Mouse (Mus musculus): ENCODE measurements at regions not wholly inside any gene's neighbourhood (a gene's known extent, or its start where the extent isn't known, plus 50 kb on each side); places are given as distances from the start of the nearest gene placed in this dataset.

DNA sequence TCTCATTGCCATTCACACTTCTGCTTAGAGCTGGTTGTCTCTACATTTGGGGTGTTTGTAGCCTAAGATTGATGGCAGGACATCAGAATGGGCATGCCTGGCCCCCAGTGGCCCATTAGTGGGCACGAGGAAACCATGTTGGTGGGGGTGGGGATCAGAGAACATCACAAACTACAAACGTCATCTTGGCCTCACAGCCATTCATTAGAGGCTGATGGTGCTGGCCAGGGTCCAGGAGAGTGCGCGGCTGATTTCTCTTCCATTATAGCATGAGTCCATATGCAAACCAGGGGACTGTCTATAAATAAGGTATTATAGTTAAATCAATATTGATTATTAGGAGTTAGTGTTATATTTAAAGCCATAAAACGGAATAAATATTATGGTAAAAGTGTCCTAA lies 67.9 kb downstream of the 3100002H09Rik start:
- DNase-seq (ENCODE audit: inconsistent age in 2 of 2, low spot score in 1 of 2) = no peak

GRCm38 (mm10) chr4:124538471-124538870 lies 72.1 kb downstream of the 3100002H09Rik start:
- no peak for DNase-seq (ENCODE audit: inconsistent age in 2 of 2, low spot score in 1 of 2)

DNA sequence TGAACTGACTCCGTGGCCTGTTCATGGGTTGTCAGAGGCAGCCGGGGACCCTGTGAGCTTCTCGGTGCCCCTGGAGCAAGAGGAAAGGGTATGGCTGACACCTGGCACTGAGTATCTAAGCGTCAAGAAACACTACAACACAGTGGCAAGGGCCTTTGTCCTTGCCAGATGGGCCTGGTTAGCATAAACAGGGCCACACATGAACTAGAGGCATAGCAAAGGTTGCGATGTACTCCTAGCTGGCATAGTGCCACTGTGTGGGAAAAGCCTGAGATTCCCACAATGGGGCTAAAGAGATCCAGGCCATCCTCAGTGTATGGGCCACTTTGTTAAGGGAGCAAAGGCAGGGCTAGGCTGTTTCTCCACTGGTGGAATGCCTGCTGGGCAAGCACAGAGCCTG lies 72.9 kb downstream of the 3100002H09Rik start:
- DNase-seq (ENCODE audit: inconsistent age in 2 of 2, low spot score in 1 of 2) = no peak

DNA sequence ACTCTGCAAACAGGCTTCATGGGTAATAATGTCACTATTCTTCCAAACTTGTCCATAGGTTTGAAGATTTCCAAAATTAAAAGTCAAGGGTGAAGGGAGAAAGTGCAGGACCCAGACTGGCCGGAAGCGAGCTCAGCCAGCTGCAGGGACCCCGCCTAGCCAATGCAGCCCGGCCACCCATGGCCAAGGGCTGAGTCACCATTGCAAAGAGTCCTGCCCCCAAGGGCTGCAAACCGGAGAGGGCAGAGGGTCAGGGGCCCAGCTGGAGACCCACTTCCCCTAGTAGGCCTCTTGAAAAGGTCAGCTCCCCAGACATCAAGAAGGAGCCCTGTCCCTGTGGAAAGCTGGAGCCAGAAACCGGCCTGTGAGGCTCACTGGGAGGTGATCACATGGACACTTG lies 77.0 kb downstream of the 3100002H09Rik start:
- DNase-seq (ENCODE audit: inconsistent age in 2 of 2, low spot score in 1 of 2) = no peak

- DNase-seq (ENCODE audit: inconsistent age in 2 of 2, low spot score in 1 of 2) = no peak
Observed at GRCm38 (mm10) chr4:124530596-124530995, 80.0 kb downstream of the 3100002H09Rik start.

- no peak for DNase-seq (ENCODE audit: inconsistent age in 2 of 2, low spot score in 1 of 2)
Observed at GRCm38 (mm10) chr4:124526822-124527221, 83.8 kb downstream of the 3100002H09Rik start.

DNA sequence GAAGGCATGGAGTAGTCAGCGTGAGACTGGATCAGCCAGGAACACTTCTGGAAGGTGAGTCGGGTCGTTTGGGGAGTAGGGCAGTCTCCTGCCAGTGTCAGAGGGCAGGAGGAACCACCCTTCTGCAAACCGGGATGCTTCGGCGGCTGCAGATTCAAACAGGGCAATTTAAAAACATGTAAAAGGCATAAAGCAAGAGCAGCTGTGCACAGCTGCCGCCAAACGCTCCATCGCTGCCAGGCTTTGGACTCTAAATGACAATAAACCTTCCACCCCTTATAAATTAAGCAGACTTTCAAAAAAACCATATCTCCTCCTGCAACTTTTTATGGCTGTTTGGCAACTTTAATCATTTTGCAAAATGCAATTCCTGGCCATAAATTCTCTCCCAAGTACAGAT lies 84.2 kb downstream of the 3100002H09Rik start:
- DNase-seq (ENCODE audit: inconsistent age in 2 of 2, low spot score in 1 of 2) = no peak

DNA sequence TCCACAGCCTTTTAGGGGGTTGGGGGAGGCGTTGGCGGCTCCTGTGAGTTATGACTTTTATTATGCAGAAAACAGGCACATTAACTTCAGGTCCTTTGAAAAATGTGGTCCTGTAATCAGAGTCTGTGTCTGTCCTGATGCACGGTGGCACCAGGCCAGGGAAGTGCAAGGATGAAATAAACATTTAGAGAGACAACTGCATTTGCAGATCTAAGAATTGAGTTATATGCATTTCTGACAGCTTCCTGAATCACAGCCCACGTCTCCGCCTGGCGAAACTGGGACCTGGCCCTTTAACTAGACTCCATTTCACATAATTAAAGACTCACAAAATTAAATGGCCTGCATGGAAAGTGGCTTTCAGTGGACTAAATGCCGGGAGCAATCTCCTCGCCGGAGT lies 90.3 kb downstream of the 3100002H09Rik start:
- DNase-seq (ENCODE audit: inconsistent age in 2 of 2, low spot score in 1 of 2) = peak in 1 of 2 experiments; percentile 56

GRCm38 (mm10) chr4:124511761-124512160 lies 98.8 kb downstream of the 3100002H09Rik start:
- no peak for DNase-seq (ENCODE audit: inconsistent age in 2 of 2, low spot score in 1 of 2)

GRCm38 (mm10) chr4:124510816-124511215 lies 99.8 kb downstream of the 3100002H09Rik start:
- DNase-seq (ENCODE audit: inconsistent age in 2 of 2, low spot score in 1 of 2) = no peak

- DNase-seq (ENCODE audit: inconsistent age in 2 of 2, low spot score in 1 of 2) = peak; percentile 9 to 59
Observed at GRCm38 (mm10) chr4:124509695-124510094, 100.9 kb downstream of the 3100002H09Rik start.

GRCm38 (mm10) chr4:124506083-124506647 lies 104.4 kb downstream of the 3100002H09Rik start:
- DNase-seq (ENCODE audit: inconsistent age in 2 of 2, low spot score in 1 of 2) = no peak

DNA sequence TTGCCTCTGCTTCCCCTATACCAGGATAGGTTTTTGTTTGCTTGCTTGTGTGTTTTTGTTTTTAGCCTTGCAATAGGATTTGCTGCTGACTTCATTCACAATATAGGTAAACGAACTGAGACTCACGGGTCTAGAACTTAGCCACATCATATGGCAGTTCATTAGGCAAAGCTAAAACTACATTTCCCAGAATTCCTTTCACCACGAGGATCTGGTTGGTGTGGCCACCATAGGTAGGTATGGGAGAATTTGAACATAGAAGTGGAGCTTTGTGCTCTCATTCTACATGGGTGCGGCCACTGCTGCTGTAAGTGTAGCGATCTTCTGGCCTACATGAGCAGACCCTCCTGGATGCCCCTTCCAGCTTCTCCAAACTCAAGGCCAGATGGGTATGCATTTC lies 108.8 kb downstream of the 3100002H09Rik start:
- no peak for DNase-seq (ENCODE audit: inconsistent age in 2 of 2, low spot score in 1 of 2)

DNA sequence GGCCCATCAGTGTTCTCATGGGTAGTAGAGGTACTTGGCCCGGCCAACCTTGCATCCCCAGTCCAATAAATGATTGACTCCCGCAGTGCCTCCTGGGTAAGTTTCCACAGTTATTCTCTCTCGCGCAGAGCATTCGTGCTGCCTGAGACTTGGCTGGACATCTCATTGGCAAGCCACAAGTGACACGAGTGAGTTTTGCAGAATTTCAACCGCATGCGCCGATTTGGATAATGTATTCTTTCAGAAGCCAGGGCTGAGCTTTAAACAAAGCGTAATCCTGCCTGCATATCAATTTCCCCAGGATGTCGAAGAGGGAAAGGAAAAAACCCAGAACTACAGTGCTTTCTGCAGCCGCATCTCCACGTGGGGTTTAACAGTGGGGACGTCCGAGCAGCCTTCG lies 112.6 kb downstream of the 3100002H09Rik start:
- DNase-seq (ENCODE audit: inconsistent age in 2 of 2, low spot score in 1 of 2) = no peak

DNA sequence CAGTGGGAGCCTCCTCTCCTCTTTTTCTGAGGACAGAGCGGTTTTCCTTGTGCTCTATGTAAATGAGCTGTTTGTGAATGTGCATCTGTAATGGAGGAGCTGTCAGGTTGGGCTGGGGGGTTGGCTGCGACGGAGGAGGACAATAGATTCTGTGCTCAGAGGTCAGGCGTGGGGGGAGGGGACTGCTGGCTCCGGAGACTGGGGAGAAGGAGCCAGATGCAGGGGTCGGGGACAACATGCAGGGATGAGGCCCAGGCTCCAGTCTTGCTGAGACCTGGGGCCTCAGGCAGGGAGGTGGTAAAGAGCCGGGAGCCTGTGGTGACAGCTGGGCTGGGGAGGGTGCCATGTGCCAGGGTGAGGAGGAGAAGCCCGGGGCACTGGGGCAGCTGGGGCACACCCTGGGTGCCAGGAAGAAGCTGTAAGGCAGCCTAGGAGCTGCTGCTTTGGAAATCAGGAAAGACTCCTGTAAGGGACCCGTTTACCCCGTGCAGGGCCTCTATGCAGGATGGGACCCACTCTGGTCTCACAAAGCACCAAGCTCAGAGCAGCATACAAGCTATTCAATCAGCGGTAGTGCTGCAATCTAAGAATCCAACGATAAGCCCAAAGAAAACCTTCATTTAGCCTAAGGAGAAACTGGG lies 124.5 kb downstream of the 3100002H09Rik start:
- no peak for DNase-seq (ENCODE audit: inconsistent age in 2 of 2, low spot score in 1 of 2)

DNA sequence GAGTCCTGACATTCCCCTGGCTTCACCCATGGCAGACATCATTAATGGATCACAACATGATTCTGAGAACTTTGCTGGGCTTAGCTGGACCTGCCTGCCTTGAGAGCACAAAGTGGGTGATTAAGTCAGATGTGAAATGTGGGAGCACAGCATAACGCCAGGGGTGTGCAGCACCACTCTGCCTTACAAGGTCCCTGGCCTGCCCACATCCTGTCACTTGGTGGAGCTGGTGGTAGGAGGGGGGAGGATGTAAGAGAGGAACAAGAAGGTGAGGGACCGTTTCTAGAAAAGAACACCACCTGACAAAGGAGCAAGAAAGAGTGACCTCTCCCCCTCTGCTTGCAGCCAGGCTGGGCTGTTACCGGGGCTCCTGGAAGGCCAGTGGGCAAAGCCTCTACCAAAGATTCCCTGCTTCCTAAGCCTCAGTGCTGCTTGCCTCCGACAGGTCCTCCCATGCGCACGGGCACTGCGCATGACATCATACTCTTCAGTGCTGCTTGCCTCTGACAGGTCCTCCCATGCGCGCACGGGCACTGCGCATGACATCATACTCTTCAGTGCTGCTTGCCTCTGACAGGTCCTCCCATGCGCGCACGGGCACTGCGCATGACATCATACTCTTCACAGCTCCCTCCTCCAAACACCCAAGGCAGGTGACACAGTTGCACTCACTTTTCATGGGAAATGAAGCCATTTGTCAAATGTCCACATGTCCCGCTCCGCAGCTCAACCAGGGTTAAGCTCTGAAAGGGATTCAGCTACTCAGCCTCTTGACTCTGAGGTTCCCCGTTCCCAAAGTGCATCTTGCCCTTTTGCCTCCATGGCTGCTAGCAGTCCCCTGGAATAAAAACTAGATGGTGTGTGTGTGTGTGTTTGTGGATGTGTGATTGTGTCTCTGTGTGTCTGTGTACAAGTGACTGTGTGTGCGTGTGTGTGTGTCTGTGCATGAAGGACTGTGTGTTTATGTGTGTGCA lies 125.7 kb downstream of the 3100002H09Rik start:
- no peak for DNase-seq (ENCODE audit: inconsistent age in 2 of 2, low spot score in 1 of 2)

- peak in 1 of 2 experiments; percentile 29 for DNase-seq (ENCODE audit: inconsistent age in 2 of 2, low spot score in 1 of 2)
Observed at GRCm38 (mm10) chr4:124477870-124478301, 132.7 kb downstream of the 3100002H09Rik start.

- DNase-seq (ENCODE audit: inconsistent age in 2 of 2, low spot score in 1 of 2) = no peak
Observed at GRCm38 (mm10) chr4:124477359-124477868, 133.2 kb downstream of the 3100002H09Rik start.

- no peak for DNase-seq (ENCODE audit: inconsistent age in 2 of 2, low spot score in 1 of 2)
Observed at GRCm38 (mm10) chr4:124465229-124465820, 145.3 kb downstream of the 3100002H09Rik start.

DNA sequence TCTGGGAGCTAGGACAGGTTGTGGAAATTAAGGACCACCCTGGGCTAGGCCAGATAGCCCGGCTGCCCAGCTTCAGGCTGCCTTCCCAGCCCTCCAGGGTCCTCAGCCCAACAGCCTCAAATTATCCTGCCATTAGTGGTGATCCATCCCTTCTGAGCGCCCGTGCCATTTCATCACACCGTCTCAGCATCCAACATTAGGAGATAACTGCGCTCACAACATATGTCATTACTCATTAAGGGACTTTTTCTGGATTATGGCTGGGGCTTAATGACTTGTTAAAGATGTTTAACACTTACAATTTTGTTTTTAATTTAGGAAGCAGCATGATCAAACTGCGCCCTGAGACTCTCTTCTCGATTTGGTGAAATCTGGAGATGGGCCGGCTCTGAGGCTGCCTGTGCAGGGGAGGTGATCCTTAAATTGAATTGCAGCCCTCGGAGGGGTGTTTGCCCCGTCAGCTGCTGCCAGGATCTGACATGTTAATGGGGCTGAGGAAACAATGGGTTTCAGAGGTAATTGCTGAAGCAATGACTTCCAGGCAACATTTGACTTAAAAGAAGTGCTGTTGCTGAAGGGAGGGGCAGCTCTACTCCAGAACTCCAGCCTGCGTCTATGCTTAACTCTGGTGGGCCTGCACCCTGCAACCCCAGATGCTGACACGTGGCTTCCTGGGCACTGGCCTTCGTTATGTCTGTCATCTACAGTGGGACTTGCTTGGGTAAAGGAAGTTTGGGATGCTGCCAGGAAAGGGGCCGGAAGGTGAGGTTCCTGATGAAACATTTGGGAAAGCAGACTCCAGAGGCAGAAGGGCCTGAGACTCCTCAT lies 154.9 kb downstream of the 3100002H09Rik start:
- no peak for DNase-seq (ENCODE audit: inconsistent age in 2 of 2, low spot score in 1 of 2)

Measured in adrenal gland, adult (tissue).